Mouse (Mus musculus): ENCODE results near the gene St5.

DNA sequence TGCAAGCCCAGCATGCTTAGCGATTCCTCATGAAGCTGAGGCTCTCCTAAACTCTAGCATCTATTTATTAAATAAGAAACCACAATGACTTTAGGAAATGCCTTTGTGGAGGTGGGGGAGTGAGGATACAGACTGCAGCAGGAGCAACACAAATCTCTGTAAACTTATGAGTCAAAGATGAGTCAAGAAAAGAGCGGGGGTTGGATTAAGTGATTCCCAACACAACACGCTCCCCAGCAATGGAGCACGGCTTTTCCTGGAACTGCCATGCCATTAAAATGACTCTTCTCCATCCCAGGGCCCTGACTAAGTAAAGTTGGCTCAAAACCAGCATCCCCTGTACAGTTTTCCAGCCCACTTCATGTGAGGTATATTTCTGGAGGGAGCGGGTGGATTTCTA lies 156.7 kb downstream of the St5 start:
- no peak for TF ChIP-seq CTCF (IDR thresholded peaks at IDR 0.05; ENCODE audit: insufficient read depth, low read length)
- no peak for TF ChIP-seq POLR2A (IDR thresholded peaks at IDR 0.05; ENCODE audit: borderline replicate concordance, extremely low read depth, low read depth, low read length)
